ENCODE assay signal across 19 mouse cellular contexts in the genomic region with DNA sequence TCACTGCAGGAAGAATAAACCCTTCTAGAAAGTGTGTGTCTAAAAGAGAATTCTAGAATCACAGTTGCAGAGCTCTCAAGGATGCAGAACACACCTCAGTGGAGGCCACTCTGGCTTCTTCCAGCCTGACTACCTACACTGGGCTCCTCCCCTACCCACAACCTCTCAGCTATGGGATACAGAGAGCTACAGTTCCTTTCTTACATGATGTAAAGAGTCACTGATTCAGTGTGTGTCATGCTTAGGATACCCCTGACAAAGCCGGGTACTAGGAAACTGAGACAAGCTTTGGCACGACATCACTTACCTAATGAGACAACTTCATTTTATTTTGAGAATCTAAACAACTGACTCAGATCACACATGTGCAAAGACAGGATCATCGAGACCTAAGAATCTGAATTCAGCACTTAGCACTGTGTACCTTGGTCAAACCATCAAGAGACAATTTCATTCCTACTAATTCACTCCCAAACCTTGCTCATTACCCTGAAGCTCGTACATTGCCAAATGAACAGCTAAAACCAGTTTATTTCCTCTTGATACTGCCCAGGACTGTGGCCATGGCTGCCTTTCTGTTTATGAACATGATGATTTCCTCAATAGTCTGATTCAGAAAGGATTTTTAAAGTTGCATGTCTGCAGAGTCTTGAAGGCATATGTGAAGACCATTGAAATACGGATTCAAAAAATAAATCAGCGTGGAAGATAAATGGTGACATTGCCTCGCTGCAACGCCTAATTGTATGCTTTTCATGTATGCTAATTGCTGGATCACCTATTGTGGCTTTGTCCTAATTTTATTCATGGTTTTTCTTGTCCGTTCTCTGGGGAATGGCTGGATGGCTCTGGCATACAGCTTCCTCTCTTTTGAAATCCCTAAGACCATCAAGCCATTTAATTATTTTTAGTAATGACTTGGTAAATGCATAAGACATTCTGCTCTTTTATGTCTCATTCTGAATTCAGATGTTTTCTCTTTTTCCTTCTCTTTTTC. TPM values are rescaled to one million over a fixed set of nuclear protein-coding genes. Genes with fewer than 3 reads are reported as not detected.
DNase-seq lines count a peak whose midpoint lies in the region; ATAC-seq and TF ChIP-seq lines count a peak whose summit lies in the region.
"Had no signal": no experiment of that assay in that cellular context is flagged by ENCODE, and none has a peak within 500 bp of the region (broad histone marks: within the 10 kb centered on the region; RNA-seq: fewer than 3 reads in every experiment).

No protein-coding gene starts in this region.

- no peak for DNase-seq in lung, postnatal 36 days
- DNase-seq in thymus, adult 2 months: no peak
- DNase-seq: adrenal gland, adult 2 months; cerebellum, adult 18-20 months; liver, postnatal 0 days; lung, postnatal 4 days had no signal

- WGBS in neural tube, embryonic 12.5 days: 33% methylated on average over 9 of the region's 9 CpGs
- WGBS in neural tube, embryonic 15.5 days: 23% methylated on average over 9 of the region's 9 CpGs
- WGBS in forebrain, embryonic 13.5 days: 22% methylated on average over 9 of the region's 9 CpGs
- 27% methylated on average over 9 of the region's 9 CpGs for WGBS in hindbrain, embryonic 15.5 days
- WGBS in thymus, adult 2 months: 95% methylated on average over 9 of the region's 9 CpGs

- H3K4me1 ChIP-seq in neural tube, embryonic 12.5 days: peaks cover 15% of the 10 kb centered on the region
- H3K4me1 ChIP-seq in neural tube, embryonic 15.5 days: peaks cover 8% of the 10 kb centered on the region; the same call in 1 of the 2 replicates
- H3K4me1 ChIP-seq in forebrain, embryonic 13.5 days: peaks cover 16% of the 10 kb centered on the region
- H3K4me1 ChIP-seq in hindbrain, embryonic 15.5 days (replicated peaks): 0 out of 2 replicates have a peak, but pooled peaks cover 3% of the 10 kb centered on the region
- H3K4me1 ChIP-seq in thymus, adult 2 months (replicated peaks; ENCODE audit: control insufficient read depth, insufficient read depth, low read length): peaks cover 3% of the 10 kb centered on the region; the same call in 1 of the 2 replicates
- H3K4me1 ChIP-seq: heart, embryonic 15.5 days; kidney, embryonic 15.5 days had no signal

- H3K4me3 ChIP-seq in neural tube, embryonic 12.5 days: no peak overlapping the region
- H3K4me3 ChIP-seq in neural tube, embryonic 15.5 days (replicated peaks): no peak overlapping the region
- no peak overlapping the region for H3K4me3 ChIP-seq in forebrain, embryonic 13.5 days
- no peak overlapping the region for H3K4me3 ChIP-seq in hindbrain, embryonic 15.5 days
- H3K4me3 ChIP-seq in thymus, adult 2 months (ENCODE audit: control insufficient read depth, insufficient read depth, low read length): no peak overlapping the region
- H3K4me3 ChIP-seq: heart, embryonic 15.5 days; kidney, embryonic 15.5 days; layer of hippocampus, adult 2 months; left cerebral cortex, adult 2 months had no signal

- no peaks in the 10 kb centered on the region for H3K27me3 ChIP-seq in neural tube, embryonic 12.5 days (replicated peaks)
- H3K27me3 ChIP-seq in neural tube, embryonic 15.5 days (replicated peaks): no peaks in the 10 kb centered on the region
- H3K27me3 ChIP-seq in forebrain, embryonic 13.5 days: peaks cover 13% of the 10 kb centered on the region; the same call in 1 of the 2 replicates
- no peaks in the 10 kb centered on the region for H3K27me3 ChIP-seq in hindbrain, embryonic 15.5 days
- H3K27me3 ChIP-seq in thymus, adult 2 months (ENCODE audit: control insufficient read depth, insufficient read depth, low read length): no peaks in the 10 kb centered on the region
- H3K27me3 ChIP-seq: heart, embryonic 15.5 days; kidney, embryonic 15.5 days had no signal

- H3K9ac ChIP-seq in neural tube, embryonic 12.5 days: no peak overlapping the region
- no peak overlapping the region for H3K9ac ChIP-seq in neural tube, embryonic 15.5 days (replicated peaks)
- H3K9ac ChIP-seq in forebrain, embryonic 13.5 days: no peak overlapping the region
- H3K9ac ChIP-seq in hindbrain, embryonic 15.5 days: no peak overlapping the region
- H3K9ac ChIP-seq: heart, embryonic 15.5 days; kidney, embryonic 15.5 days; liver, postnatal 0 days had no signal

- TF ChIP-seq CTCF in thymus, adult 2 months (IDR thresholded peaks at IDR 0.05; ENCODE audit: borderline replicate concordance, control insufficient read depth, extremely low read depth, insufficient read depth, low read length, poor library complexity): no peak

- H3K4me2 ChIP-seq in neural tube, embryonic 12.5 days (replicated peaks): no peak overlapping the region
- H3K4me2 ChIP-seq in neural tube, embryonic 15.5 days: no peak overlapping the region
- peak overlapping the region; percentile 22 for H3K4me2 ChIP-seq in forebrain, embryonic 13.5 days
- H3K4me2 ChIP-seq in hindbrain, embryonic 15.5 days: no peak overlapping the region
- H3K4me2 ChIP-seq: heart, embryonic 15.5 days; kidney, embryonic 15.5 days had no signal

- H3K27ac ChIP-seq in neural tube, embryonic 12.5 days: 0 out of 2 replicates have a peak overlapping the region, but pooled peaks have one; percentile 22
- H3K27ac ChIP-seq in neural tube, embryonic 15.5 days (replicated peaks): no peak overlapping the region
- peak overlapping the region; percentile 10; the same call in 1 of the 2 replicates for H3K27ac ChIP-seq in forebrain, embryonic 13.5 days
- peak overlapping the region; percentile 17; the same call in 1 of the 2 replicates for H3K27ac ChIP-seq in hindbrain, embryonic 15.5 days (replicated peaks)
- no peak overlapping the region for H3K27ac ChIP-seq in thymus, adult 2 months (ENCODE audit: control insufficient read depth, insufficient read depth, low read length)
- H3K27ac ChIP-seq: heart, embryonic 15.5 days; kidney, embryonic 15.5 days; layer of hippocampus, adult 2 months; left cerebral cortex, adult 2 months had no signal

- TF ChIP-seq POLR2A in thymus, adult 2 months (IDR thresholded peaks at IDR 0.05; ENCODE audit: control insufficient read depth, extremely low read depth, insufficient read depth, low read length, poor library complexity): no peak

- ATAC-seq in neural tube, embryonic 12.5 days (ENCODE audit: low FRiP score, low read depth): peak; percentile 88
- no peak for ATAC-seq in neural tube, embryonic 15.5 days (ENCODE audit: low FRiP score)
- peak; percentile 82; the same call in 1 of the 2 replicates for ATAC-seq in forebrain, embryonic 13.5 days
- no peak for ATAC-seq in hindbrain, embryonic 15.5 days (ENCODE audit: low FRiP score, low read depth)
- no peak for ATAC-seq in erythroblast, adult 5-6 weeks (replicated peaks; ENCODE audit: low FRiP score, poor library complexity, severe bottlenecking)
- ATAC-seq: liver, postnatal 0 days had no signal

- H3K36me3 ChIP-seq in neural tube, embryonic 12.5 days: no peaks in the 10 kb centered on the region
- no peaks in the 10 kb centered on the region for H3K36me3 ChIP-seq in neural tube, embryonic 15.5 days
- no peaks in the 10 kb centered on the region for H3K36me3 ChIP-seq in forebrain, embryonic 13.5 days (ENCODE audit: poor library complexity, severe bottlenecking)
- H3K36me3 ChIP-seq in hindbrain, embryonic 15.5 days: no peaks in the 10 kb centered on the region
- H3K36me3 ChIP-seq in thymus, adult 2 months (ENCODE audit: control insufficient read depth, insufficient read depth, low read length): no peaks in the 10 kb centered on the region
- H3K36me3 ChIP-seq: G1E; heart, embryonic 15.5 days; kidney, embryonic 15.5 days had no signal

- no peaks in the 10 kb centered on the region for H3K9me3 ChIP-seq in neural tube, embryonic 12.5 days
- no peaks in the 10 kb centered on the region for H3K9me3 ChIP-seq in neural tube, embryonic 15.5 days (replicated peaks)
- H3K9me3 ChIP-seq in forebrain, embryonic 13.5 days (replicated peaks): no peaks in the 10 kb centered on the region
- H3K9me3 ChIP-seq in hindbrain, embryonic 15.5 days: no peaks in the 10 kb centered on the region
- H3K9me3 ChIP-seq: heart, embryonic 15.5 days; kidney, embryonic 15.5 days had no signal

RNA-seq across cellular contexts. Expression of a gene that starts 43.0 kb away (rescaled TPM):
- polyA plus RNA-seq in neural tube, embryonic 12.5 days (2016; fragmentation: Nextera tagmentation; extraction: Ambion mirVana): not detected in 2 replicates
- polyA plus RNA-seq in neural tube, embryonic 15.5 days (2015; fragmentation: Nextera tagmentation; extraction: Ambion mirVana): not detected in 2 replicates
- polyA plus RNA-seq in forebrain, embryonic 13.5 days (2015; fragmentation: Nextera tagmentation; extraction: Ambion mirVana): not detected in 2 replicates
- polyA plus RNA-seq in hindbrain, embryonic 15.5 days (2015; fragmentation: Nextera tagmentation; extraction: Ambion mirVana): not detected in 2 replicates
- not detected in 2 replicates for total RNA-seq in erythroblast, adult 5-6 weeks (2015; ENCODE audit: low replicate concordance)
- not detected in 2 replicates for total RNA-seq in erythroblast, adult 5-6 weeks (2017; ENCODE audit: low replicate concordance)
- not detected in 2 replicates for polyA plus RNA-seq in thymus, adult 2 months (2012; rRNA removed)
- total RNA-seq: adrenal gland, adult 2 months; G1E; granulocyte monocyte progenitor cell, adult 5-6 weeks; layer of hippocampus, adult 2 months; left cerebral cortex, adult 2 months had no signal
- polyA plus RNA-seq: adrenal gland, adult 2 months; G1E; heart, embryonic 15.5 days; kidney, embryonic 15.5 days; limb, embryonic 14.5 days; liver, postnatal 0 days; thymus, postnatal 0 days had no signal

Comparison
In these comparisons a context has a peak if more than half of its experiments do, and no peak if none do; other contexts are left out.
1. ATAC-seq: peak in neural tube, embryonic 12.5 days (single experiment) and forebrain, embryonic 13.5 days (single experiment); none in neural tube, embryonic 15.5 days (single experiment), hindbrain, embryonic 15.5 days (single experiment) and erythroblast, adult 5-6 weeks (single experiment).
2. H3K27ac ChIP-seq: peak in neural tube, embryonic 12.5 days (single experiment), forebrain, embryonic 13.5 days (single experiment) and hindbrain, embryonic 15.5 days (single experiment); none in neural tube, embryonic 15.5 days (single experiment) and thymus, adult 2 months (single experiment).